Mouse (Mus musculus): ENCODE data around the gene Notch3. TPM values are rescaled to one million over a fixed set of nuclear protein-coding genes. Genes with fewer than 3 reads are reported as not detected.
A peak's percentile ranks its signal among the peaks of the same experiment; 100 is the strongest.
"Not testable (repeated sequence)": the region's sequence is repeated elsewhere in the genome, so short reads cannot be mapped to it uniquely, and the experiment has no call there.

The Notch3 gene
- polyA plus RNA-seq (2012; rRNA removed): 23.5 and 24.5 TPM in 2 replicates

GRCm38 (mm10) chr17:32166687-32167086 lies at the start of gene Notch3:
Notch3 (minus strand) TSS chr17:32166852.
- H3K36me3 ChIP-seq (ENCODE audit: control insufficient read depth, insufficient read depth, low read length): no peaks in the 10 kb centered on the region
- H3K4me3 ChIP-seq (ENCODE audit: extremely low read depth, insufficient read depth, insufficient read length): peak within 1 kb of the TSS; percentile 42
- H3K27ac ChIP-seq (ENCODE audit: insufficient read depth, low read length): 0 out of 2 replicates have a peak within 1 kb of the TSS, but pooled peaks have one; percentile 1
- peaks cover 17% of the 10 kb centered on the region for H3K27me3 ChIP-seq (ENCODE audit: control insufficient read depth, insufficient read depth, low read length)
- H3K4me1 ChIP-seq (ENCODE audit: control insufficient read depth, insufficient read depth, insufficient read length): peaks cover 17% of the 10 kb centered on the region
- 7% methylated on average over 32 of the region's 39 CpGs for WGBS
- DNase-seq (ENCODE audit: low read depth in 1 of 2, low spot score in 2 of 2): no peak
- TF ChIP-seq POLR2A (IDR thresholded peaks at IDR 0.05; ENCODE audit: low read depth, low read length) (no peak), CTCF (IDR thresholded peaks at IDR 0.05; ENCODE audit: extremely low read depth, insufficient read depth, insufficient read length, insufficient replicate concordance) (no peak)

- not testable (repeated sequence) for DNase-seq (ENCODE audit: low read depth in 1 of 2, low spot score in 2 of 2); H3K4me1 ChIP-seq (ENCODE audit: control insufficient read depth, insufficient read depth, insufficient read length); H3K27ac ChIP-seq (ENCODE audit: insufficient read depth, low read length); H3K4me3 ChIP-seq (ENCODE audit: extremely low read depth, insufficient read depth, insufficient read length); H3K27me3 ChIP-seq (ENCODE audit: control insufficient read depth, insufficient read depth, low read length)
- peaks cover 32% of the 10 kb centered on the region for H3K36me3 ChIP-seq (ENCODE audit: control insufficient read depth, insufficient read depth, low read length)
- WGBS: 83% methylated on average over 4 of the region's 4 CpGs
These were observed 48.9 kb upstream of the Notch3 start for GRCm38 (mm10) chr17:32215587-32215986.

GRCm38 (mm10) chr17:32211554-32211953 lies 44.9 kb upstream of the Notch3 start:
- DNase-seq (ENCODE audit: low read depth in 1 of 2, low spot score in 2 of 2); H3K4me1 ChIP-seq (ENCODE audit: control insufficient read depth, insufficient read depth, insufficient read length); H3K27ac ChIP-seq (ENCODE audit: insufficient read depth, low read length); H3K27me3 ChIP-seq (ENCODE audit: control insufficient read depth, insufficient read depth, low read length); H3K4me3 ChIP-seq (ENCODE audit: extremely low read depth, insufficient read depth, insufficient read length): not testable (repeated sequence)
- peaks cover 48% of the 10 kb centered on the region for H3K36me3 ChIP-seq (ENCODE audit: control insufficient read depth, insufficient read depth, low read length)
- 97% methylated on average over 6 of the region's 6 CpGs for WGBS

- no peak overlapping the region for H3K27ac ChIP-seq (ENCODE audit: insufficient read depth, low read length)
- H3K27me3 ChIP-seq (ENCODE audit: control insufficient read depth, insufficient read depth, low read length): no peaks in the 10 kb centered on the region
- WGBS: 59% methylated on average over 3 of the region's 3 CpGs
- H3K4me1 ChIP-seq (ENCODE audit: control insufficient read depth, insufficient read depth, insufficient read length): no peaks in the 10 kb centered on the region
- no peak overlapping the region for H3K4me3 ChIP-seq (ENCODE audit: extremely low read depth, insufficient read depth, insufficient read length)
- peak in 1 of 2 experiments; percentile 36 for DNase-seq (ENCODE audit: low read depth in 1 of 2, low spot score in 2 of 2)
- TF ChIP-seq CTCF (IDR thresholded peaks at IDR 0.05; ENCODE audit: extremely low read depth, insufficient read depth, insufficient read length, insufficient replicate concordance) (peak; percentile 71; the same call in 1 of the 2 replicates), POLR2A (IDR thresholded peaks at IDR 0.05; ENCODE audit: low read depth, low read length) (no peak)
- peaks cover 53% of the 10 kb centered on the region for H3K36me3 ChIP-seq (ENCODE audit: control insufficient read depth, insufficient read depth, low read length)
These were observed 43.1 kb upstream of the Notch3 start for GRCm38 (mm10) chr17:32209752-32210151.

- 94% methylated on average over 6 of the region's 6 CpGs for WGBS
- no peak overlapping the region for H3K4me3 ChIP-seq (ENCODE audit: extremely low read depth, insufficient read depth, insufficient read length)
- no peak for DNase-seq (ENCODE audit: low read depth in 1 of 2, low spot score in 2 of 2)
- TF ChIP-seq CTCF (IDR thresholded peaks at IDR 0.05; ENCODE audit: extremely low read depth, insufficient read depth, insufficient read length, insufficient replicate concordance) (no peak), POLR2A (IDR thresholded peaks at IDR 0.05; ENCODE audit: low read depth, low read length) (no peak)
- H3K36me3 ChIP-seq (ENCODE audit: control insufficient read depth, insufficient read depth, low read length): peaks cover 54% of the 10 kb centered on the region
- H3K4me1 ChIP-seq (ENCODE audit: control insufficient read depth, insufficient read depth, insufficient read length): no peaks in the 10 kb centered on the region
- no peaks in the 10 kb centered on the region for H3K27me3 ChIP-seq (ENCODE audit: control insufficient read depth, insufficient read depth, low read length)
- no peak overlapping the region for H3K27ac ChIP-seq (ENCODE audit: insufficient read depth, low read length)
These were observed 42.5 kb upstream of the Notch3 start for GRCm38 (mm10) chr17:32209144-32209543.

GRCm38 (mm10) chr17:32207586-32208245 lies 41.1 kb upstream of the Notch3 start:
- Histone ChIP-seq H3K27ac (ENCODE audit: insufficient read depth, low read length) (no peak overlapping the region), H3K4me1 (ENCODE audit: control insufficient read depth, insufficient read depth, insufficient read length) (no peaks in the 10 kb centered on the region), H3K27me3 (ENCODE audit: control insufficient read depth, insufficient read depth, low read length) (no peaks in the 10 kb centered on the region), H3K4me3 (ENCODE audit: extremely low read depth, insufficient read depth, insufficient read length) (no peak overlapping the region), H3K36me3 (ENCODE audit: control insufficient read depth, insufficient read depth, low read length) (peaks cover 44% of the 10 kb centered on the region)
- DNase-seq (ENCODE audit: low read depth in 1 of 2, low spot score in 2 of 2): no peak
- WGBS: 92% methylated on average over 5 of the region's 5 CpGs
- TF ChIP-seq POLR2A (IDR thresholded peaks at IDR 0.05; ENCODE audit: low read depth, low read length) (no peak), CTCF (IDR thresholded peaks at IDR 0.05; ENCODE audit: extremely low read depth, insufficient read depth, insufficient read length, insufficient replicate concordance) (no peak)

- TF ChIP-seq CTCF (IDR thresholded peaks at IDR 0.05; ENCODE audit: extremely low read depth, insufficient read depth, insufficient read length, insufficient replicate concordance): no peak
- no peaks in the 10 kb centered on the region for H3K4me1 ChIP-seq (ENCODE audit: control insufficient read depth, insufficient read depth, insufficient read length)
- no peak for DNase-seq (ENCODE audit: low read depth in 1 of 2, low spot score in 2 of 2)
- H3K27ac ChIP-seq (ENCODE audit: insufficient read depth, low read length): no peak overlapping the region
- no peaks in the 10 kb centered on the region for H3K27me3 ChIP-seq (ENCODE audit: control insufficient read depth, insufficient read depth, low read length)
- H3K4me3 ChIP-seq (ENCODE audit: extremely low read depth, insufficient read depth, insufficient read length): no peak overlapping the region
- peaks cover 52% of the 10 kb centered on the region for H3K36me3 ChIP-seq (ENCODE audit: control insufficient read depth, insufficient read depth, low read length)
- 88% methylated on average over 3 of the region's 3 CpGs for WGBS
These were observed 38.7 kb upstream of the Notch3 start for GRCm38 (mm10) chr17:32205345-32205744.
